ENCODE assay signal across 26 mouse cellular contexts in the genomic region with DNA sequence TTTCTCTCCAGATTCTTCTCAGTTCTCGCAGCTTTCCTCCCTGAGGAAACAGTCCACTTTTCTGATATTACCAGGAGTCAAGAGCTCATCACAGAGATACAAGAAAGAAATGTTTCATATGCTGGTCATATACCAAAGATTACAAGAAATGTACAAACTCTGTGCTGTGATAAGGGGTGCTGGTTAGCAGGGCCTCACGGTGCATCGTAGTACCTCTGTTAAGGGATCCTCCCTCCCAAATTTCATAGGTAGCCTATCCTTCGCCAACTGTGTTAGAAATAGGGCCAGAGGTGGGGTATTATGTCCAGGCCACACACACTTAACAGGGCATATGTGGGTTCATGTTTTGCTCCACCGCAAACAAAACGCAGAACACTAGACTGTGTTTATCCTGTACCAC.
DNase-seq lines count a peak whose midpoint lies in the region; ATAC-seq and TF ChIP-seq lines count a peak whose summit lies in the region.
"Had no signal": no experiment of that assay in that cellular context is flagged by ENCODE, and none has a peak within 500 bp of the region (broad histone marks: within the 10 kb centered on the region; RNA-seq: fewer than 3 reads in every experiment).

No protein-coding gene starts in this region.

- no peaks in the 10 kb centered on the region for H3K27me3 ChIP-seq in heart, embryonic 10.5 days (ENCODE audit: insufficient read depth, poor library complexity, severe bottlenecking)
- no peaks in the 10 kb centered on the region for H3K27me3 ChIP-seq in midbrain, embryonic 11.5 days (ENCODE audit: control insufficient read depth, insufficient read depth, low read length)
- H3K27me3 ChIP-seq in midbrain, postnatal 0 days (ENCODE audit: insufficient read depth, low read length): no peaks in the 10 kb centered on the region
- H3K27me3 ChIP-seq in liver, embryonic 16.5 days (ENCODE audit: control insufficient read depth, insufficient read depth, low read depth, low read length): no peaks in the 10 kb centered on the region
- H3K27me3 ChIP-seq: CH12.LX; forebrain, embryonic 12.5 days; forebrain, embryonic 15.5 days; heart, embryonic 12.5 days; heart, embryonic 15.5 days; hindbrain, embryonic 13.5 days; Patski had no signal

- H3K9ac ChIP-seq in midbrain, embryonic 11.5 days (ENCODE audit: low read length): no peak overlapping the region
- no peak overlapping the region for H3K9ac ChIP-seq in midbrain, postnatal 0 days (replicated peaks; ENCODE audit: low read length, poor library complexity, severe bottlenecking)
- H3K9ac ChIP-seq in liver, embryonic 16.5 days (ENCODE audit: low read depth, low read length): peak overlapping the region; percentile 16; the same call in 1 of the 2 replicates
- H3K9ac ChIP-seq: forebrain, embryonic 12.5 days; forebrain, embryonic 15.5 days; heart, embryonic 12.5 days; heart, embryonic 15.5 days; hindbrain, embryonic 13.5 days had no signal

- no peak overlapping the region for H3K27ac ChIP-seq in heart, embryonic 10.5 days
- no peak overlapping the region for H3K27ac ChIP-seq in midbrain, embryonic 11.5 days (ENCODE audit: low read depth, low read length)
- no peak overlapping the region for H3K27ac ChIP-seq in midbrain, postnatal 0 days (ENCODE audit: low read depth, low read length)
- peak overlapping the region; percentile 62 for H3K27ac ChIP-seq in liver, embryonic 16.5 days (ENCODE audit: low read length)
- H3K27ac ChIP-seq: forebrain, embryonic 12.5 days; forebrain, embryonic 15.5 days; heart, embryonic 15.5 days; hindbrain, embryonic 10.5 days; hindbrain, embryonic 13.5 days had no signal

- WGBS in heart, embryonic 10.5 days: 92% methylated on average over 6 of the region's 6 CpGs
- WGBS in midbrain, embryonic 11.5 days: 93% methylated on average over 6 of the region's 6 CpGs
- WGBS in midbrain, postnatal 0 days: 91% methylated on average over 6 of the region's 6 CpGs
- WGBS in liver, embryonic 16.5 days (ENCODE audit: insufficient replicate concordance): 57% methylated on average over 6 of the region's 6 CpGs

- no peak overlapping the region for H3K4me2 ChIP-seq in midbrain, embryonic 11.5 days
- no peak overlapping the region for H3K4me2 ChIP-seq in midbrain, postnatal 0 days (ENCODE audit: low read depth, low read length, poor library complexity, severe bottlenecking)
- no peak overlapping the region; the same call in 1 of the 2 replicates for H3K4me2 ChIP-seq in liver, embryonic 16.5 days (ENCODE audit: low read depth, low read length)
- H3K4me2 ChIP-seq: forebrain, embryonic 12.5 days; forebrain, embryonic 15.5 days; heart, embryonic 12.5 days; heart, embryonic 15.5 days; hindbrain, embryonic 13.5 days had no signal

- no peak for TF ChIP-seq CTCF in midbrain, postnatal 0 days (IDR thresholded peaks at IDR 0.05)

- H3K4me1 ChIP-seq in heart, embryonic 10.5 days: no peaks in the 10 kb centered on the region
- H3K4me1 ChIP-seq in midbrain, embryonic 11.5 days (ENCODE audit: control insufficient read depth, insufficient read depth, low read length): no peaks in the 10 kb centered on the region
- no peaks in the 10 kb centered on the region for H3K4me1 ChIP-seq in midbrain, postnatal 0 days (ENCODE audit: insufficient read depth, low read length)
- peaks cover 23% of the 10 kb centered on the region for H3K4me1 ChIP-seq in liver, embryonic 16.5 days (ENCODE audit: control insufficient read depth, low read depth, low read length)
- H3K4me1 ChIP-seq: forebrain, embryonic 12.5 days; forebrain, embryonic 15.5 days; heart, embryonic 12.5 days; heart, embryonic 15.5 days; hindbrain, embryonic 10.5 days; hindbrain, embryonic 13.5 days had no signal

- peaks cover 16% of the 10 kb centered on the region for H3K36me3 ChIP-seq in heart, embryonic 10.5 days
- H3K36me3 ChIP-seq in midbrain, embryonic 11.5 days (ENCODE audit: control insufficient read depth, insufficient read depth, low read length): no peaks in the 10 kb centered on the region
- peaks cover 5% of the 10 kb centered on the region; the same call in 1 of the 2 replicates for H3K36me3 ChIP-seq in midbrain, postnatal 0 days (ENCODE audit: insufficient read depth, low read length)
- no peaks in the 10 kb centered on the region for H3K36me3 ChIP-seq in liver, embryonic 16.5 days (ENCODE audit: control insufficient read depth, insufficient read depth)

- H3K4me3 ChIP-seq in heart, embryonic 10.5 days: no peak overlapping the region
- H3K4me3 ChIP-seq in midbrain, embryonic 11.5 days (ENCODE audit: low read depth, low read length): no peak overlapping the region
- no peak overlapping the region for H3K4me3 ChIP-seq in midbrain, postnatal 0 days (ENCODE audit: low read depth, low read length)
- no peak overlapping the region for H3K4me3 ChIP-seq in liver, embryonic 16.5 days (ENCODE audit: low read depth, low read length)
- H3K4me3 ChIP-seq: forebrain, embryonic 12.5 days; forebrain, embryonic 15.5 days; heart, embryonic 12.5 days; heart, embryonic 15.5 days; hindbrain, embryonic 10.5 days; hindbrain, embryonic 13.5 days had no signal

- H3K9me3 ChIP-seq in heart, embryonic 10.5 days: no peaks in the 10 kb centered on the region
- H3K9me3 ChIP-seq in midbrain, embryonic 11.5 days (ENCODE audit: control insufficient read depth, low read length): no peaks in the 10 kb centered on the region
- H3K9me3 ChIP-seq in midbrain, postnatal 0 days (ENCODE audit: low read length): no peaks in the 10 kb centered on the region
- no peaks in the 10 kb centered on the region for H3K9me3 ChIP-seq in liver, embryonic 16.5 days (replicated peaks; ENCODE audit: control insufficient read depth, low read length)
- H3K9me3 ChIP-seq: forebrain, embryonic 12.5 days; forebrain, embryonic 15.5 days; G1E; heart, embryonic 12.5 days; heart, embryonic 15.5 days; hindbrain, embryonic 10.5 days; hindbrain, embryonic 13.5 days had no signal

- DNase-seq in heart, embryonic 10.5 days (ENCODE audit: low spot score): peak; percentile 22
- no peak for DNase-seq in heart, adult 11 months
- DNase-seq in midbrain, embryonic 11.5 days (ENCODE audit: low spot score, missing footprints): peak; percentile 51
- DNase-seq in midbrain, postnatal 0 days (ENCODE audit: low spot score): no peak
- no peak for DNase-seq in left cerebral cortex, adult 8-10 months (ENCODE audit: low spot score in 2 of 2)
- DNase-seq: adrenal gland, postnatal 10 days; adrenal gland, postnatal 36 days; B cell, adult 2 months; cerebellum, adult 18-20 months; cerebellum, adult 9-10 months; cerebellum, postnatal 14 days; gastrocnemius, postnatal 10 days; gastrocnemius, postnatal 36 days; heart, postnatal 10 days; heart, postnatal 36 days had no signal

- no peak for ATAC-seq in midbrain, embryonic 11.5 days (ENCODE audit: low FRiP score)
- ATAC-seq in midbrain, postnatal 0 days (ENCODE audit: low FRiP score): no peak
- peak; percentile 70 for ATAC-seq in liver, embryonic 16.5 days (ENCODE audit: low read depth)
- ATAC-seq: forebrain, embryonic 15.5 days; hindbrain, embryonic 16.5 days; Patski had no signal

Comparison
In these comparisons a context has a peak if more than half of its experiments do, and no peak if none do; other contexts are left out.
1. DNase-seq: peak in heart, embryonic 10.5 days (single experiment) and midbrain, embryonic 11.5 days (single experiment); none in heart, adult 11 months (single experiment), midbrain, postnatal 0 days (single experiment) and left cerebral cortex, adult 8-10 months (0 of 2).